Mouse (Mus musculus): ENCODE results near the gene Psg16. TPM values are rescaled to one million over a fixed set of nuclear protein-coding genes. Genes with fewer than 3 reads are reported as not detected.

The Psg16 gene
- total and polyA plus RNA-seq, 2 experiments from 2014 or later = 5.1 to 5.7 TPM

DNA sequence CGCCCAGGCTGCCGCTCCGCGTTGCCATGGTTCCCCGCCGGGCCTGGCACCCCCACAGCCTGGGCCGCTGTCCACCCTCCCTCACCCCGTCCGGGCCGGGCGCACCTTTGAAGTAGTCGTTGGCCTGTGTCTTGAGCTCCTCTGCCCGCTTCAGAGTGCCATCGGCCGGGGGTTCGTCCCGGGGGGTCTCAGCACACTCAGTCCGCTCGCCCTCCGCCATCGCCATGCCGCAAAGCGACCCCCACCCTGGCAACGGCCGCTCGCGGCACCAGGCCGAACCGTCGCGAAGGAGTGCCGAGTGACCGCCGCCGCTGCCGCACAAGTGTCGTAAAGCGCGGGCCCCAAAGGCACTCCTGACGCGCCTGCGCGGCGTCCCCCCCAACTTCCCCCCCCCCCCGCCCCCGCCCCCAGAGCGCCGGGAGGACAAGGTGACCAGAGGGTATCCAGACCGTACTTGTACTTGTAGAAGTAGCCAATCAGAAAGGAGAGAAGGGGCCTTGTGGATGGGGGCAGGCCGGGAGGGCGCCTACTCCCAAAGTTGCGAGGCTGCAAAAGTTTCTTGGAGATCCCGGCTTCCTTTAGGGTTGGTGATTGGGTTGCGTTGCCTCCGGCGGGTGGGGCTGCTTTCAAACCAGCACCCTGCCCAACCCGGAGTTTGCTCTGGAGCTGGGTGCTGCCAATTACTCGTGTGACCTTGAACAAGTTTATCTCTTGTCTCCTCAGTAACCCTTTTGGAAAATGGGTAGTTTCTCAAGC is 46.1 kb upstream of the Psg16 start, which contains the start of gene Ppp5c:
Gene Ppp5c (minus strand): TSS at position 337 of the 756 bp plus-strand sequence.
- 3% methylated on average over 57 of the region's 58 CpGs for WGBS

GRCm38 (mm10) chr7:17028923-17029322 is 44.9 kb upstream of the Psg16 start:
- ATAC-seq = no peak
- Histone ChIP-seq H3K4me3 (ENCODE audit: low read depth, low read length) (no peak overlapping the region), H3K9me3 (ENCODE audit: low read length) (no peaks in the 10 kb centered on the region), H3K36me3 (ENCODE audit: insufficient read depth) (peaks cover 5% of the 10 kb centered on the region; the same call in 1 of the 2 replicates), H3K4me2 (ENCODE audit: low read depth) (no peak overlapping the region), H3K9ac (no peak overlapping the region), H3K27me3 (ENCODE audit: insufficient read depth, low read length) (no peaks in the 10 kb centered on the region), H3K27ac (ENCODE audit: low read depth, low read length) (no peak overlapping the region), H3K4me1 (ENCODE audit: insufficient read depth) (peaks cover 11% of the 10 kb centered on the region; the same call in 1 of the 2 replicates)
- 67% methylated on average over 7 of the region's 7 CpGs for WGBS
- DNase-seq = no peak
- no peak for TF ChIP-seq CTCF (IDR thresholded peaks at IDR 0.05; ENCODE audit: low read depth)

More for the DNA sequence above, 46.1 kb upstream of the Psg16 start, which contains the start of gene Ppp5c:
- H3K9ac ChIP-seq = peak within 1 kb of the TSS; percentile 83
- H3K27ac ChIP-seq (ENCODE audit: low read depth, low read length) = peak within 1 kb of the TSS; percentile 51; the same call in 1 of the 2 replicates
- DNase-seq (peak; percentile 91), ATAC-seq (peak; percentile 83)
- H3K27me3 ChIP-seq (ENCODE audit: insufficient read depth, low read length) = no peaks in the 10 kb centered on the region
- TF ChIP-seq CTCF (IDR thresholded peaks at IDR 0.05; ENCODE audit: low read depth) = no peak
- H3K4me1 ChIP-seq (ENCODE audit: insufficient read depth) = peaks cover 11% of the 10 kb centered on the region; the same call in 1 of the 2 replicates
- peak within 1 kb of the TSS; percentile 62 for H3K4me2 ChIP-seq (ENCODE audit: low read depth)
- H3K36me3 ChIP-seq (ENCODE audit: insufficient read depth) = peaks cover 14% of the 10 kb centered on the region; the same call in 1 of the 2 replicates
- H3K4me3 ChIP-seq (ENCODE audit: low read depth, low read length) = peak within 1 kb of the TSS; percentile 80
- no peaks in the 10 kb centered on the region for H3K9me3 ChIP-seq (ENCODE audit: low read length)

- TF ChIP-seq CTCF (IDR thresholded peaks at IDR 0.05; ENCODE audit: low read depth) = no peak
- Histone ChIP-seq H3K27me3 (ENCODE audit: insufficient read depth, low read length) (no peaks in the 10 kb centered on the region), H3K27ac (ENCODE audit: low read depth, low read length) (no peak overlapping the region), H3K4me2 (ENCODE audit: low read depth) (no peak overlapping the region), H3K4me1 (ENCODE audit: insufficient read depth) (peaks cover 11% of the 10 kb centered on the region; the same call in 1 of the 2 replicates), H3K9me3 (ENCODE audit: low read length) (no peaks in the 10 kb centered on the region), H3K9ac (no peak overlapping the region), H3K4me3 (ENCODE audit: low read depth, low read length) (no peak overlapping the region), H3K36me3 (ENCODE audit: insufficient read depth) (no peaks in the 10 kb centered on the region)
- DNase-seq = no peak
- 86% methylated on average over 7 of the region's 7 CpGs for WGBS
- no peak for ATAC-seq
Observed at GRCm38 (mm10) chr7:17030239-17030638, 43.6 kb upstream of the Psg16 start.

GRCm38 (mm10) chr7:17038018-17038695 is 35.7 kb upstream of the Psg16 start:
- Histone ChIP-seq H3K27me3 (ENCODE audit: insufficient read depth, low read length) (no peaks in the 10 kb centered on the region), H3K4me3 (ENCODE audit: low read depth, low read length) (no peak overlapping the region), H3K9me3 (ENCODE audit: low read length) (no peaks in the 10 kb centered on the region), H3K36me3 (ENCODE audit: insufficient read depth) (no peaks in the 10 kb centered on the region), H3K4me2 (ENCODE audit: low read depth) (no peak overlapping the region), H3K9ac (no peak overlapping the region), H3K4me1 (ENCODE audit: insufficient read depth) (no peaks in the 10 kb centered on the region), H3K27ac (ENCODE audit: low read depth, low read length) (no peak overlapping the region)
- 0 out of 2 replicates have a peak, but pooled peaks have one; percentile 20 for ATAC-seq
- 44% methylated on average over 9 of the region's 9 CpGs for WGBS
- no peak for TF ChIP-seq CTCF (IDR thresholded peaks at IDR 0.05; ENCODE audit: low read depth)
- no peak for DNase-seq

GRCm38 (mm10) chr7:17039373-17039772 is 34.5 kb upstream of the Psg16 start:
- Histone ChIP-seq H3K36me3 (ENCODE audit: insufficient read depth) (no peaks in the 10 kb centered on the region), H3K27ac (ENCODE audit: low read depth, low read length) (no peak overlapping the region), H3K4me2 (ENCODE audit: low read depth) (no peak overlapping the region), H3K9me3 (ENCODE audit: low read length) (no peaks in the 10 kb centered on the region), H3K4me1 (ENCODE audit: insufficient read depth) (no peaks in the 10 kb centered on the region), H3K27me3 (ENCODE audit: insufficient read depth, low read length) (no peaks in the 10 kb centered on the region), H3K4me3 (ENCODE audit: low read depth, low read length) (no peak overlapping the region), H3K9ac (no peak overlapping the region)
- no peak for TF ChIP-seq CTCF (IDR thresholded peaks at IDR 0.05; ENCODE audit: low read depth)
- ATAC-seq = no peak
- DNase-seq = no peak
- 94% methylated on average over 7 of the region's 7 CpGs for WGBS

DNA sequence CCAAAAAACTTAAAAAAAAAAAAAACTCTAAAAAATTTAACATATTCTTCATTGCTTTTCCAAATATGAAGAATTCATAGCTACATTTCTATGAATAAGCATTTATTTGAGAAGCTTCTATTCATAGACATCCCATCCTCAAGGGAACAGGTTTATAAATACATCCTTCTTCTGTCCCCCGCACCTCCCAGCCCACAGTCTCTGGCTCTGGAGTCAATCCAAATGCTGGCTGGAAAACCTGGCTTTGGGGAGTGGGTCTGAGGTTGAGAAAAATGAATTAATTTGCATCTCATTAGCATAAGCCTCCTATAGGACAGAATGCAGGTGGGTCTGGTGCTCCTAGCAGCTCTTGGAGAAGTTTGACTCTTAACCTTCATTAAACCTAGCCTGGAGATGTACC is 28.1 kb upstream of the Psg16 start:
- no peak overlapping the region for H3K4me3 ChIP-seq (ENCODE audit: low read depth, low read length)
- no peaks in the 10 kb centered on the region for H3K36me3 ChIP-seq (ENCODE audit: insufficient read depth)
- no peaks in the 10 kb centered on the region for H3K4me1 ChIP-seq (ENCODE audit: insufficient read depth)
- TF ChIP-seq CTCF (IDR thresholded peaks at IDR 0.05; ENCODE audit: low read depth) = no peak
- DNase-seq (no peak), ATAC-seq (no peak)
- no peak overlapping the region for H3K4me2 ChIP-seq (ENCODE audit: low read depth)
- no peaks in the 10 kb centered on the region for H3K9me3 ChIP-seq (ENCODE audit: low read length)
- H3K27me3 ChIP-seq (ENCODE audit: insufficient read depth, low read length) = no peaks in the 10 kb centered on the region
- WGBS = 36% methylated on average over 1 of the region's 1 CpGs
- no peak overlapping the region for H3K27ac ChIP-seq (ENCODE audit: low read depth, low read length)
- H3K9ac ChIP-seq = no peak overlapping the region

Data from forebrain, postnatal 0 days (tissue).